ENCODE assay signal across 7 mouse cellular contexts in the genomic region with DNA sequence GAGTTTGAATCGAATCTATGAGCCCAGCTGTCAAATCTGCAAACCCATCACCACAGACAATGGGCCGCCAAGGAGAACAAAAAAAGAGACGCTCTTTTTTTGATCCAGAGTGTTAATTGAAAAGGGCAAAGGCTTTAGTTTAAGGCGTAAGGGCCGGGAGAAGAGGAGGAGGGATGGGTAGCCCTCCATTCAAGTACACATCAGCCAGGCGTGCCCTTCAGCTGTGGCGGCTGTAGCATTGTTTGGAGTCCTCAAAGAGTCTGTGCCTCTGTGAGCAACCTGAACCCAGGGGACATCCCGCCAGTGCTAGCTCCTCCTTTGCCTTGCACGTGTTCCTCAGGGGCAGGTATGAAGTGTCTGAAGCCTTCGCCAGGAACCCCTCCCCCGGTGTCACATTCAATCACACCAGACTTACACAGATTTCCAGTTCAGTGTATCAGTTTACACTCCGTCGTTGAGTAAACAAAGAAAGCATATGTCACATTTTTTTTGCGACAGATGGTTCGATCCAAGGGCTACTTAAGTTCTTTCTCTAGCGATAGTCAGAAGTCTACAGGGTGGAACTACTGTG. TPM values are rescaled to one million over a fixed set of nuclear protein-coding genes. Genes with fewer than 3 reads are reported as not detected.
DNase-seq lines count a peak whose midpoint lies in the region; ATAC-seq and TF ChIP-seq lines count a peak whose summit lies in the region.

No protein-coding gene starts in this region.

- no peaks in the 10 kb centered on the region for H3K9me3 ChIP-seq in lung, embryonic 14.5 days (ENCODE audit: low read depth, low read length)
- H3K9me3 ChIP-seq in lung, postnatal 0 days (ENCODE audit: low read length): no peaks in the 10 kb centered on the region
- H3K9me3 ChIP-seq in forebrain, embryonic 13.5 days (replicated peaks): no peaks in the 10 kb centered on the region
- no peaks in the 10 kb centered on the region for H3K9me3 ChIP-seq in liver, embryonic 15.5 days (replicated peaks)

- H3K27ac ChIP-seq in lung, embryonic 14.5 days (ENCODE audit: low read depth): no peak overlapping the region
- H3K27ac ChIP-seq in lung, postnatal 0 days (ENCODE audit: low read length): no peak overlapping the region
- peak overlapping the region; percentile 41 for H3K27ac ChIP-seq in forebrain, embryonic 13.5 days
- H3K27ac ChIP-seq in liver, embryonic 15.5 days (replicated peaks): no peak overlapping the region

- 2% methylated on average over 16 of the region's 16 CpGs for WGBS in lung, embryonic 14.5 days
- WGBS in lung, postnatal 0 days: 2% methylated on average over 16 of the region's 16 CpGs
- 6% methylated on average over 16 of the region's 16 CpGs for WGBS in forebrain, embryonic 13.5 days
- WGBS in liver, embryonic 15.5 days (ENCODE audit: insufficient replicate concordance): 9% methylated on average over 16 of the region's 16 CpGs

- peak overlapping the region; percentile 96 for H3K4me2 ChIP-seq in lung, embryonic 14.5 days
- no peak overlapping the region; the same call in 1 of the 2 replicates for H3K4me2 ChIP-seq in lung, postnatal 0 days (replicated peaks; ENCODE audit: low read depth, low read length)
- H3K4me2 ChIP-seq in forebrain, embryonic 13.5 days: peak overlapping the region; percentile 88
- peak overlapping the region; percentile 62 for H3K4me2 ChIP-seq in liver, embryonic 15.5 days

- DNase-seq in lung, embryonic 14.5 days: peak; percentile 40
- no peak for DNase-seq in lung, postnatal 0 days (ENCODE audit: low spot score)
- DNase-seq in thymus, postnatal 25 days: peak; percentile 16
- no peak for DNase-seq in spleen, adult 12 weeks (ENCODE audit: low spot score)
- DNase-seq in urinary bladder, postnatal 36 days (ENCODE audit: low spot score in 2 of 2): no peak

- TF ChIP-seq EP300 in lung, postnatal 0 days (IDR thresholded peaks at IDR 0.05): no peak

- H3K4me1 ChIP-seq in lung, embryonic 14.5 days (ENCODE audit: insufficient read depth): peaks cover 15% of the 10 kb centered on the region; the same call in 1 of the 2 replicates
- peaks cover 18% of the 10 kb centered on the region for H3K4me1 ChIP-seq in lung, postnatal 0 days (ENCODE audit: insufficient read depth, low read depth, low read length)
- H3K4me1 ChIP-seq in forebrain, embryonic 13.5 days: peaks cover 64% of the 10 kb centered on the region
- H3K4me1 ChIP-seq in liver, embryonic 15.5 days (replicated peaks): 0 out of 2 replicates have a peak, but pooled peaks cover 3% of the 10 kb centered on the region

- TF ChIP-seq CTCF in lung, embryonic 14.5 days (IDR thresholded peaks at IDR 0.05; ENCODE audit: low read depth): no peak
- TF ChIP-seq CTCF in lung, postnatal 0 days (IDR thresholded peaks at IDR 0.05): no peak

- H3K27me3 ChIP-seq in lung, embryonic 14.5 days (ENCODE audit: insufficient read depth, low read length): peaks cover 36% of the 10 kb centered on the region
- H3K27me3 ChIP-seq in lung, postnatal 0 days (replicated peaks; ENCODE audit: insufficient read depth, low read length): peaks cover 28% of the 10 kb centered on the region
- H3K27me3 ChIP-seq in forebrain, embryonic 13.5 days: peaks cover 58% of the 10 kb centered on the region
- peaks cover 66% of the 10 kb centered on the region for H3K27me3 ChIP-seq in liver, embryonic 15.5 days

- peak overlapping the region; percentile 49 for H3K4me3 ChIP-seq in lung, embryonic 14.5 days (ENCODE audit: low read depth, low read length)
- H3K4me3 ChIP-seq in lung, postnatal 0 days (ENCODE audit: low read depth, low read length): no peak overlapping the region
- H3K4me3 ChIP-seq in forebrain, embryonic 13.5 days: peak overlapping the region; percentile 52
- H3K4me3 ChIP-seq in liver, embryonic 15.5 days (replicated peaks): no peak overlapping the region

- no peak overlapping the region for H3K9ac ChIP-seq in lung, embryonic 14.5 days
- no peak overlapping the region for H3K9ac ChIP-seq in lung, postnatal 0 days (replicated peaks; ENCODE audit: low read depth)
- H3K9ac ChIP-seq in forebrain, embryonic 13.5 days: peak overlapping the region; percentile 70; the same call in 1 of the 2 replicates
- H3K9ac ChIP-seq in liver, embryonic 15.5 days: no peak overlapping the region

- no peak for ATAC-seq in lung, embryonic 14.5 days (ENCODE audit: insufficient read depth)
- ATAC-seq in lung, postnatal 0 days: no peak
- ATAC-seq in forebrain, embryonic 13.5 days: peak; percentile 55
- ATAC-seq in liver, embryonic 15.5 days (ENCODE audit: insufficient read depth): no peak

- H3K36me3 ChIP-seq in lung, embryonic 14.5 days (ENCODE audit: insufficient read depth): no peaks in the 10 kb centered on the region
- H3K36me3 ChIP-seq in lung, postnatal 0 days (ENCODE audit: insufficient read depth, low read length): no peaks in the 10 kb centered on the region
- H3K36me3 ChIP-seq in forebrain, embryonic 13.5 days (ENCODE audit: poor library complexity, severe bottlenecking): no peaks in the 10 kb centered on the region
- H3K36me3 ChIP-seq in liver, embryonic 15.5 days (replicated peaks): no peaks in the 10 kb centered on the region

RNA-seq across cellular contexts. Expression of gene Gfra1, which starts 0.9 kb away (rescaled TPM):
- polyA plus RNA-seq in lung, embryonic 14.5 days (2014; fragmentation: Nextera tagmentation; extraction: Ambion mirVana): 6.7 and 7.7 TPM in 2 replicates
- 5.6 and 6.2 TPM in 2 replicates for polyA plus RNA-seq in lung, postnatal 0 days (2015; fragmentation: Nextera tagmentation; extraction: Ambion mirVana)
- 15.2 and 15.4 TPM in 2 replicates for polyA plus RNA-seq in forebrain, embryonic 13.5 days (2015; fragmentation: Nextera tagmentation; extraction: Ambion mirVana)
- 6.2 and 6.6 TPM in 2 replicates for polyA plus RNA-seq in liver, embryonic 15.5 days (2015; fragmentation: Nextera tagmentation; extraction: Ambion mirVana)

RNA-seq across cellular contexts. Expression of gene Ccdc172, which starts 55.2 kb away (rescaled TPM):
- not detected in 2 replicates for polyA plus RNA-seq in lung, embryonic 14.5 days (2014; fragmentation: Nextera tagmentation; extraction: Ambion mirVana)
- polyA plus RNA-seq in lung, postnatal 0 days (2015; fragmentation: Nextera tagmentation; extraction: Ambion mirVana): not detected in 2 replicates
- not detected in 2 replicates for polyA plus RNA-seq in forebrain, embryonic 13.5 days (2015; fragmentation: Nextera tagmentation; extraction: Ambion mirVana)
- not detected in 2 replicates for polyA plus RNA-seq in liver, embryonic 15.5 days (2015; fragmentation: Nextera tagmentation; extraction: Ambion mirVana)

Comparison
In these comparisons a context has a peak if more than half of its experiments do, and no peak if none do; other contexts are left out.
1. DNase-seq: peak in lung, embryonic 14.5 days (single experiment) and thymus, postnatal 25 days (single experiment); none in lung, postnatal 0 days (single experiment), spleen, adult 12 weeks (single experiment) and urinary bladder, postnatal 36 days (0 of 2).
2. H3K4me3 ChIP-seq: peak in lung, embryonic 14.5 days (single experiment) and forebrain, embryonic 13.5 days (single experiment); none in lung, postnatal 0 days (single experiment) and liver, embryonic 15.5 days (single experiment).